Mouse (Mus musculus) thymus, postnatal 25 days (tissue): Measurements from ENCODE around the gene Lor.

Experiments
- DNase-seq: peaks from one replicate; pipeline ENCODE4 v3.0.0; 2022

Gene Lor

GRCm38 (mm10) chr3:92083042-92083441 is at the start of gene Lor:
Gene Lor (minus strand): TSS chr3:92083142.
- DNase-seq, result no peak

GRCm38 (mm10) chr3:92123847-92124246 is 40.9 kb upstream of the Lor start, which contains the start of gene Prr9:
Gene Prr9 (minus strand): TSS chr3:92123947.
- no peak for DNase-seq

GRCm38 (mm10) chr3:92120902-92121301 is 38.0 kb upstream of the Lor start:
- DNase-seq, result no peak

- no peak for DNase-seq
These were observed 35.0 kb upstream of the Lor start for GRCm38 (mm10) chr3:92117930-92118329.

- no peak for DNase-seq
These were observed 28.6 kb upstream of the Lor start for GRCm38 (mm10) chr3:92111526-92111925.

- DNase-seq, result no peak
These were observed 27.8 kb upstream of the Lor start for GRCm38 (mm10) chr3:92110790-92111189.

- no peak for DNase-seq
These were observed 23.6 kb upstream of the Lor start for GRCm38 (mm10) chr3:92106582-92106981.

GRCm38 (mm10) chr3:92081285-92081931 is 1.5 kb downstream of the Lor start:
- no peak for DNase-seq

GRCm38 (mm10) chr3:92080462-92081284 is 2.3 kb downstream of the Lor start:
- DNase-seq, result peak; percentile 16

- DNase-seq, result no peak
These were observed 32.4 kb downstream of the Lor start for GRCm38 (mm10) chr3:92050382-92051054.

- no peak for DNase-seq
These were observed 49.0 kb downstream of the Lor start for GRCm38 (mm10) chr3:92033892-92034291.

GRCm38 (mm10) chr3:92033203-92033602 is 49.7 kb downstream of the Lor start:
- no peak for DNase-seq
